Mouse (Mus musculus) MEL (cell line): ENCODE results near the gene Fam222a.

Experiments
- CTCF ChIP-seq, 3 experiments: IDR thresholded peaks in 2 of 3; conservative IDR thresholded peaks in 1 of 3; 2 replicates each; pipeline ENCODE4 v1.5.1; 2011 to 2012; ENCODE audit warnings: low read length in 3 of 3, low read depth in 2 of 3, mild to moderate bottlenecking in 2 of 3, improper control_type of control experiment in 1 of 3, inconsistent platforms in 1 of 3, mixed read lengths in 1 of 3, moderate library complexity in 1 of 3; ENCODE audit not compliant: control insufficient read depth in 1 of 3, insufficient read depth in 1 of 3, poor library complexity in 1 of 3, severe bottlenecking in 1 of 3
- E2F4 ChIP-seq: IDR thresholded peaks from 2 replicates; pipeline ENCODE4 v1.6.1; 2011; ENCODE audit warnings: low read depth, low read length, improper control_type of control experiment, borderline replicate concordance
- MAX ChIP-seq: IDR thresholded peaks from 2 replicates; pipeline ENCODE4 v1.6.1; 2011; ENCODE audit warnings: low read length, improper control_type of control experiment
- MXI1 ChIP-seq: IDR thresholded peaks from 2 replicates; pipeline ENCODE4 v1.6.1; 2011; ENCODE audit warnings: mild to moderate bottlenecking, low read depth, low read length, improper control_type of control experiment
- POLR2A ChIP-seq, 2 experiments: IDR thresholded peaks; 2 replicates each; pipeline ENCODE4 v1.6.1; 2011 to 2012; ENCODE audit warnings: low read length in 2 of 2, mild to moderate bottlenecking in 2 of 2, control low read depth in 1 of 2, improper control_type of control experiment in 1 of 2, low read depth in 1 of 2, moderate library complexity in 1 of 2; ENCODE audit not compliant: control insufficient read depth in 1 of 2, insufficient read depth in 1 of 2, poor library complexity in 1 of 2
- SMC3 ChIP-seq: IDR thresholded peaks from 2 replicates; pipeline ENCODE4 v1.6.1; 2011; ENCODE audit warnings: low read depth, low read length, improper control_type of control experiment
- TAL1 ChIP-seq: IDR thresholded peaks from 2 replicates; pipeline ENCODE4 v1.6.1; 2012; ENCODE audit warnings: mild to moderate bottlenecking, inconsistent platforms, low read length, moderate library complexity, mixed read lengths
- ZC3H11A ChIP-seq: IDR thresholded peaks from 2 replicates; pipeline ENCODE4 v1.6.1; 2012; ENCODE audit warnings: low read depth, mild to moderate bottlenecking, inconsistent platforms, low read length, improper control_type of control experiment

GRCm38 (mm10) chr5:114614863-114615262, 47.0 kb downstream of the Fam222a start:
- TF ChIP-seq MXI1, result no peak
- TF ChIP-seq CTCF (IDR thresholded peaks at IDR 0.05 in 2 of 3, conservative IDR thresholded peaks at IDR 0.05 in 1 of 3; ENCODE audit: control insufficient read depth in 1 of 3, insufficient read depth in 1 of 3, low read depth in 2 of 3, low read length in 3 of 3, poor library complexity in 1 of 3, severe bottlenecking in 1 of 3), result no peak
- no peak for TF ChIP-seq MAX
- TF ChIP-seq E2F4, result no peak
- no peak for TF ChIP-seq ZC3H11A
- peak; percentile 50 for TF ChIP-seq TAL1
- no peak for TF ChIP-seq SMC3
- no peak for TF ChIP-seq POLR2A (IDR thresholded peaks at IDR 0.05; ENCODE audit: control insufficient read depth in 1 of 2, insufficient read depth in 1 of 2, low read depth in 1 of 2, low read length in 2 of 2, poor library complexity in 1 of 2)
